Mouse (Mus musculus) T-helper 1 cell (primary cell): ENCODE measurements around the gene Fbxl20.

ENCODE experiments used
- in situ Hi-C: fragments of 300-600 bp; cut with MboI, MseI; formaldehyde crosslinking; loops from one replicate; pipeline ENCODE4 v1.15.1; 2025; ENCODE audit warnings: high pct_unique_total_duplicates

Fbxl20 gene

DNA sequence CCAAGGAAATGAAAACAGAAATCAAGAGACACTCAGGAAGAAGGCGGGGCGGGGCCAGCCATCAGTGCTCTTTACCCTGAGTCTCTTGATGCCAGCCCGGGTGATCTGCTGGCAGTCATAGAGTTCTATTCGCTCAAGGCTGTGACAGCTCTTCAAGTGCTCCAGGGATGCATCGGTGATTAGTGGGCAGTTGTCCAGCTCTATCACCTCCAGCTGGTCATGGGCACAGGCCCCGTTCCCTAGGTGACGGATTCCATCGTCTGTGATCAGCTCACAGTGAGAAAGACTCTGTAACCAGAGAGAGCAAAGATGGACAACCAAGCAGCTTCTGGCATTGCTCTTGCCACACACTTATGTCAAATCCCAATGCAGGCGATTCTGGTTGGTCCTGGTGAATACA is 59.6 kb downstream of the Fbxl20 start:
- in situ Hi-C loops = no loop called here

GRCm38 (mm10) chr11:98088224-98088623 is 62.0 kb downstream of the Fbxl20 start:
- in situ Hi-C loops = no loop called here

- in situ Hi-C loops = no loop called here
These were observed 63.6 kb downstream of the Fbxl20 start for GRCm38 (mm10) chr11:98086574-98086973.

GRCm38 (mm10) chr11:98086141-98086540 is 64.1 kb downstream of the Fbxl20 start:
- in situ Hi-C loops = no loop called here

- in situ Hi-C loops = loop anchor here (5.0 kb wide), 1 partner anchor 45 kb away; no protein-coding TSS in a partner anchor
These were observed 67.5 kb downstream of the Fbxl20 start for GRCm38 (mm10) chr11:98082745-98083144.

GRCm38 (mm10) chr11:98080450-98080849 is 69.8 kb downstream of the Fbxl20 start:
- in situ Hi-C loops = loop anchor here (5.0 kb wide), 1 partner anchor 43 kb away; no protein-coding TSS in a partner anchor

DNA sequence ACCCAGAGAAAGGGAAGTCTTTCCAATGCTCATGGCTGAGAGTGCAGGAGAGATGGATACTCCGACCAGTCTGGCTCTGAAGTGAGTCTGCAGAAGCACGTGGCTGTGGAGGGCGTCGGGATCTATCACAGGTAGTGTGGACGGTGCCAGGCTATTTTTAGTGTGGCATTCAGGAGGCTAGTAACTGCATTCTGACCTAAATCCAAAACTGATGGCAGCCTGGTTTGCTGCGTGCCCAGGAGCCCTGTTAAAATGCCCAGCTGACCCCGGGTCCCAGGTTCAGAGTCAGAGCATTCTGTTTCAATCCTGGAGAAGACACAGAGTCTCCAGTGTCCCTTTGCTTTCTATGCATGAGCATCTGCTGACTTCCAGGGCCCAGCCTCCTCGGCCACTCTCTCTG is 73.1 kb downstream of the Fbxl20 start:
- in situ Hi-C loops = no loop called here

DNA sequence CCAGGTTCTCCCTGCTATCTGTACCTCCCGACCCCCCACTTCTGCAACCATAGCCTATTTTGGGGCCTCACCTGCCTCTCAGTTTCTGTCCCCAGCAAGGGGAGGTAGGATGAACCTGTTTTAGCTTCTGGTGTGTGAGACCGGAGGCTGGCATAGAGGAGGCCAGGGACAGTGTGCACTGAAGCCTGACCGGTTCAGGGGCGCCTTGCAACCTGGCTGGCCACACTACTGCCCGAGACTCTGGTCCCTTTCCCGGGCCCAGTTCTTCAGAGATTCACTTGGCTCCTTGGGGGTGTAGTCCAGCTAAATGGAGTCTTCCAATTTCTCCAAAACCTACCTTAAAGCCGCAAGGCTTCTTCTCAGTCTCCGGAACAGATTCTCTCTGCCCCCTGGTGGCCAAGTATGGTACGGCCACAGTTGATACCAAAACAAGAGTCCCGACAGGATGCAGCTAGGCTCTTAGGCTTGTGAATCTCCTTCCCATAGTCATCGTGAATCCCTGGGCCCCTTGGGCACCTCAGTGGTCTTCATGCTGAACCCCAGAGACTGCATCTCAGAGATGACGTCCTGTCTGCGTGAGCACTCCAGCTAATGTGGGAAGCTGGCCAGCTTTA is 74.9 kb downstream of the Fbxl20 start:
- in situ Hi-C loops = no loop called here

DNA sequence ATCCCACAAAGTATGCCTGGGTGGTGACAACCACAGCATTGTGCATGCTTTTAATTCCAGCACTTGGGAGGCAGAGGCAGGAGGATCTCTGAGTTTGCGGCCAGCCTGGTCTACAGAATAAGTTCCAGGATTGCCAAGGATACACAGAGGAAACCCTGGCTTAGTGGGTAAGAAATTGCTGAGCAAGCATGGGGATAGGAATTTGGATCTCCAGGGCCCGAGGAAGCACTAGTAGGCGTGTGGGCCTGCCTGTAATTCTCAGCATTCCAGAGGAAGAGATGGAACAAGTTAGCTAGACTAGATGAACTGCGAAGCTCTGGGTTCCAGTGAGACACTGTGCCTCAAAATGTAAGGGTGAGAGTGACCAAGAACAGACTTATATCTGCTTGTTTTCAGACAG is 76.8 kb downstream of the Fbxl20 start:
- in situ Hi-C loops = no loop called here

DNA sequence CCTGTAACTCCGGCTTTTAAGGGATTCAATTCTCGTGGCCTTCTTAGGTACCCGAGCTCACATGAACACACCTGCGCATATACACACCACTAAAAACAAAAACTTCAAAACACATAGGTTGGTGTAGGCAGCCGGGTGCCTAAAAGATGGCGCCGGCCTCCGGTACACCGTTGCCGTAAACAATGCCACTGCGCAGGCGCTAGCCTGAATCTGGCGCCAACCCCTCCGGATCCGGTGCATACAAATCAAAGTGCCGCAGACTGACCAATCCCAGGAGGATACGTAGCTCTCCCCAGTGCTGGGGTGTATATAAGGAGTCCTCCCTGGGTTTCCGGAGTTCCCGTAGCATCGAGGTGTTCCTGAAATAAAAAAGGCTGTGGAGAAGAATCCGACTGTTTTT is 82.9 kb downstream of the Fbxl20 start:
- in situ Hi-C loops = no loop called here

DNA sequence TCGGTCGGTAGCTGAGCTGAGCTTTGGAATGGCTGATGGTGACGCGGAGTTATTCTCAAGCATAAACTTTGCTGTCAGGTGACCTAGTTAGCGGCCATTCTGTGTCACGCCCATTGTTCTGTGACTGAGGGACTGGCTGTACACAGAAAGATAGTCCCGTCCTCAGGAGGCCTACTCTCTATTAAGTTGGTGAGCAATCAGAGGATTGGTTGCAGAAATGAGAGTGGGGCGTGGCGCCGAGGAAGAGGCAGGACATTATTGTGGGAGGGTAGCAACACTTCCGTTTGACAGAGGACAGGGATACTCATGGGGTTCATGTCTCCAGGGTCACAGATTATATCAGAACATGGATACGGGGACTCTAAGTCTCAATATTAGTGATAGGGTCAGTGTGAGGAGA is 84.0 kb downstream of the Fbxl20 start:
- in situ Hi-C loops = no loop called here

GRCm38 (mm10) chr11:98061904-98062562 is 88.2 kb downstream of the Fbxl20 start:
- in situ Hi-C loops = no loop called here

DNA sequence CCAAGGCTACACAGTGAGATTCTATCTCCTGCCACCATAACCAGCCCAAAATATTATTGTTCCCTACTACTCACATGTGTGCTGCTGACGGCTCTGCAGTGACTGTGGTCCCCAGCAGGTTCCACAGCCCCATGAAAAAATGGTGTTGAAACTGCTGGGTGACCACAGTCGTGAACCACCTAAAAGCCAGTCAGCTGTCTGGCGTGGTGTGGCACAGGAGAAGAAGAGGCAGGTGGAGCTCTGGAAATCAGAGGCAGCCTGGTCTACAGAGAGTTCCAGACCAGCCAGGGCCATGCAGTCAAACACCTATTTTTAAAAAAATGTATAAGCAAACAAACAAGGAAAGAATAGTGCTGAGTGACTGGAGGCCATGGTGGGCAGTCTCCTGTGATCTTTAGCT is 88.8 kb downstream of the Fbxl20 start:
- in situ Hi-C loops = no loop called here

DNA sequence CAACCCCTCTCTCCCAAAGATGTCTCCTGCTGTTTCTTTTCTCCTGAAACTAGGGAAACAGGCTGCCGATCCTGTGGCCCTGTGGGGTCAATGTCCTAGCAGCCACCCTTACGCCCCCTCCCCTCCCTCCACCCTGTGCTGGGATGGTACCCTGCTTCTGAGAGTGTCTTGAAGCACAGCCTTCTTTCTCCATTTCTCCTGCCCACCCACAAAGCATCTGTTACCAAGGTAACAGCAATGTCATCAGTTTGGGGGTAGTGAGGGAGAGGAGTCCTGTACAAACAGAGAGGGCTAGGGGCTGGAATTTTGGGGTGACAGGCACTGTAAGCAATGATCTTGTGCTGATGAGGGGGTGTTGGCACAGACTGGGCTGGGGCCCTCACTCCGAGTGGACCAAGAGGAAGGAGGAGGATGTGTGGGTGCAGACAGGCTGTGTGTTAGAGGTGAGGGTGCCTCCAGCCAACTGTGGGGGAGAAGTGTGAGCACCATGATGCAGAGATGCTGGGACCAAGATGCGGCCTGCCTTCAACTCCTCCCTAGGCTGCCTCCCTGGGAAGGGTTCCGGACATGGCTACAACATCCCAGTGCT is 90.0 kb downstream of the Fbxl20 start:
- in situ Hi-C loops = no loop called here

DNA sequence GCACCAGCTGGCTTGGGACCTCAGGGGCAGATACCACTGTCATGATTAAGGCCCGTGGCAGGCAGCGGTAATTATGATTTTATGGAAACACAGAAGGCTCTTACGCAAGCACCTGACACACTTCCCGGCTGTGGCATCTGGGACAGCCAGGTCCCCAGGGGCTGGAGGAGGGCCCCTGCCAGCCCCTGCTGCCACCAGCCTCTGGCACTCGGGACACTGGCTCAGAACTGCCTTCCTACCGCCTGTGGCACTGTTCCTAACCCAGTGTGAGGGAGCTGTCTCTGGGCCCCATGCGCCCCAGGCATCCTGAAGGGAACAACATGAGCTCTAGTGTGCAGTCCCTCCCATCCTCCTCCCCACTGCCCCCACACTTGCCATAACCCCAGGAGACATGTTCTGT is 90.5 kb downstream of the Fbxl20 start:
- in situ Hi-C loops = no loop called here

DNA sequence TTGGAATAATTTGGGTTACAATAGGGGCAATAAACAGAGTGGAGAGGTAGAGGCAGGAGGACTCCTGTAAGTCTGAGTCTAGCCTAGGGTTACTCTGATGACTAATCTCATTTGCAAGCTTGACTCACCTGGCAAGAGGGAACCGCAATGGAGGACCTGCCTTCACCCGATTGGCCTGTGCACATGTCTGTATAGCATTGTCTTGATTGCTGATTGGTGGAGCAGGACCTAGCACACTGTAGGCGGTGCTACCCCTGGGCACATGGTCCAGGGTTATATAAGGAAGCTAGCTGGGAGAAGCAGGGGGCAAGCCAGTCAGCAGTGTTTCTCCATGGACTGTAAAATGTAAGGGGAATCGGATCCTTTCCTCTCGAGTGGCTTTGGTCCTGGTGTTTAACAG is 92.2 kb downstream of the Fbxl20 start:
- in situ Hi-C loops = no loop called here

GRCm38 (mm10) chr11:98057466-98057865 is 92.7 kb downstream of the Fbxl20 start:
- in situ Hi-C loops = no loop called here

DNA sequence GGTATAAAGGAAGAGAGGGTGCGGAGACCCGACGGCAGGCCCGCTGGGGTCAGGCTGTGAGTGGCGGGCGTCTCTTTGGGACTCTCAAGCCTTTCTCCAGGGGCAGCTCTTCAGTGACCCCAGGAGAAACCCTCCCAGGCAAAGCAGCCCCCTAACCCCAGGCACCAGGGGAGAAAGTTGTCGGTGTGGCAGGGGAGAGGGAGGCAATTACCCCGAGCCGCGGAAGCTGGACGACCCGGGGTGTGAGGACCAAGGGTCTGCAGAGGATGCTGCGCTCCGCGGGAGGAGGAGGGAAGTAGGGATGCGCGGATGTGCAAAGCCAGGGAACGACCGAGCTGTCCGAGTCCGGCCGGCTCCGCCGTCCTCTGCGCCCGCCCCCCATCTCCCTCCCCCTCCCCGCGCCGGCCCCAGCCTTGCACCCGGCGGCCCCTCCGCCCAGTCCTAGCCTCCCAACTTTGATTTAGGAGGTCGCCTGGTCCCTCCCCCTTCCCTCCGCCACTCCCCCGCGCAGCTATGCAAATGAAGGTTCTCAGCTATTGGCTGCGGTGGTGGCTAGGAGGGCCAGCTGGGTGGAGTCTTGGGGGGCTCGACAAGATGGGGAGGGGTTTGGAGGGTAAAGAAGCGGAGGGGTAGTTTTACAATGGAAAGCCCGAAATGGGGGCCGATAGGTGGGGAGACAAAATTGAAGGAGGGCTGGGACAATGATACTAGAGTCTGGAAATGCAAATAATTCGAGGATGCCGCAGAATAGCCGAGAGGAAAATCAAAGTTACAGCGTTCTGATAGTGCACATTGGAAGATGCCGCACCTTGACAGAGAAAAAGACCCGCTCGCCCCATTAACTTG is 97.0 kb downstream of the Fbxl20 start, which contains the start of gene Stac2:
Stac2 (minus strand) TSS at position 474 of the 846 bp plus-strand sequence.
- in situ Hi-C loops = no loop called here

DNA sequence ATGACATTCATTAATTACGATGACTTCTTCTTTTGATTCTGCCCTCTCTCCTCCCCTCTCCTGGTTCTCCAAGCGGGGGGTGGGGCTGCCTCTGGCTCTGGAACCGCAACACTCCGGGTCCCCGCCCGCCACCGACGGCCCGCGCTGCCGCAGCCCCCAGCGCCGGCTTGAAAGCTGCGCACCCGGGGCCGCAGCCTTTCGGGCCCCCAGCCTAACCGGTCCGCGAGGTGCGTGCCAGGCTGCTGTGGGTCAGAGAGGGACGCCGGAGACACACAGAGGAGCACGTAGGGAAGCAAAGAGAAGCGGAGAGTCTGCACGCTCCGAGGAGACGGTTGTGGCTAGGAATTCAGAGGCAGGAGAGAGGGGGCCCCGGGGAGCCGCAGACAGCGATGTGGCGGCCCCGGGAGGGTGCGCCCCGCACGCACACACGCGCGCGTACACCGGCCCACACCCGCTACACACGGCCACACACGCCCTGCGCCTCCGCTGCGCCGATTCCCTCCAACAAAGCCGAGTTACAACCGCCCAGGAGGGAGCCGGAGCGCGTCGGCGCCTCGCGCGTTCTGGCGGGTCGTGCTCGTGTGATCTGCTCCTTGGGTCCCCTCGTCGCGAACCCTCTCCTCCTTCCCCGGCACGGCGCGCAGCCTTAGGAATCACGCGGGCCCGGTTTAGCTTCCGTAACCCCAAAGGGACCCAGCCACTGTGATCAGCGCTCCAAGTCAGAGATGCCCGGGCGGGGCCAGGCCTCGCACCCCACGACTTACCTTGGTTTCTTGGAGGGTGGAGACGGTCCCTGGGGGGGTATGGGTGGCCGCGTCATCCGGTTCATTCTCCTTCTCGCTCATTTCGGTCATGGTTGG is 97.8 kb downstream of the Fbxl20 start:
- in situ Hi-C loops = no loop called here

- in situ Hi-C loops = no loop called here
These were observed 98.5 kb downstream of the Fbxl20 start for GRCm38 (mm10) chr11:98051611-98052128.

GRCm38 (mm10) chr11:98050940-98051339 is 99.3 kb downstream of the Fbxl20 start:
- in situ Hi-C loops = no loop called here
